Mouse (Mus musculus) heart, embryonic 11.5 days (tissue): ENCODE data around the gene Orai1. TPM values are rescaled to one million over a fixed set of nuclear protein-coding genes. Genes with fewer than 3 reads are reported as not detected.

ENCODE experiments used
- ATAC-seq: fragments of 200-750 bp; cut with Nextera tagmentation; replicated peaks from 2 replicates; pipeline ENCODE4 v1.8.0; 2017; ENCODE audit warnings: moderate library complexity; ENCODE audit not compliant: insufficient number of reproducible peaks, low FRiP score, low TSS enrichment
- H3K27ac ChIP-seq: fragments of 300-500 bp; sonication (generic); 2 replicates; pipeline ENCODE4 v1.5.1; 2014; ENCODE audit warnings: mild to moderate bottlenecking, low read depth, low read length
- H3K27me3 ChIP-seq: fragments of 300-500 bp; sonication (generic); 2 replicates; pipeline ENCODE4 v1.6.1; 2014; ENCODE audit warnings: mild to moderate bottlenecking, low read length, mixed read lengths; ENCODE audit not compliant: control insufficient read depth, insufficient read depth
- H3K36me3 ChIP-seq: fragments of 300-500 bp; sonication (generic); 2 replicates; pipeline ENCODE4 v1.6.1; 2014; ENCODE audit warnings: mild to moderate bottlenecking, low read length, moderate library complexity, mixed read lengths; ENCODE audit not compliant: control insufficient read depth, insufficient read depth
- H3K4me1 ChIP-seq: fragments of 300-500 bp; sonication (generic); 2 replicates; pipeline ENCODE4 v1.6.1; 2014; ENCODE audit warnings: low read length; ENCODE audit not compliant: control insufficient read depth, insufficient read depth
- H3K4me2 ChIP-seq: fragments of 300-500 bp; sonication (generic); 2 replicates; pipeline ENCODE4 v1.6.1; 2014; ENCODE audit warnings: mild to moderate bottlenecking, moderate library complexity
- H3K4me3 ChIP-seq: fragments of 300-500 bp; sonication (generic); 2 replicates; pipeline ENCODE4 v1.5.1; 2014; ENCODE audit warnings: low read depth, low read length
- H3K9ac ChIP-seq: fragments of 300-500 bp; sonication (generic); 2 replicates; pipeline ENCODE4 v1.6.1; 2014; ENCODE audit warnings: mild to moderate bottlenecking, low read depth, low read length, moderate library complexity
- H3K9me3 ChIP-seq: fragments of 300-500 bp; sonication (generic); replicated peaks from 2 replicates; pipeline ENCODE4 v1.6.1; 2016; ENCODE audit warnings: low read length; ENCODE audit not compliant: control insufficient read depth
- WGBS: fragments of 180-500 bp; shearing (Covaris S2); extraction: QIAGEN DNeasy Blood & Tissue Kit; methylation state at CpG from one replicate; pipeline ENCODE4 v1.1.7; 2014; ENCODE audit not compliant: insufficient replicate concordance; 5-methylcytosine and 5-hydroxymethylcytosine counted together
- polyA plus RNA-seq: library from polyadenylated mRNA; unstranded; fragments of >200 nt; fragmentation: Nextera tagmentation; extraction: Ambion mirVana; gene quantifications from 2 replicates; pipeline ENCODE4 v1.2.1, GENCODE M21; 2014

Gene Orai1
- polyA plus RNA-seq, 1 experiment from 2014 or later = 15.1 TPM

DNA sequence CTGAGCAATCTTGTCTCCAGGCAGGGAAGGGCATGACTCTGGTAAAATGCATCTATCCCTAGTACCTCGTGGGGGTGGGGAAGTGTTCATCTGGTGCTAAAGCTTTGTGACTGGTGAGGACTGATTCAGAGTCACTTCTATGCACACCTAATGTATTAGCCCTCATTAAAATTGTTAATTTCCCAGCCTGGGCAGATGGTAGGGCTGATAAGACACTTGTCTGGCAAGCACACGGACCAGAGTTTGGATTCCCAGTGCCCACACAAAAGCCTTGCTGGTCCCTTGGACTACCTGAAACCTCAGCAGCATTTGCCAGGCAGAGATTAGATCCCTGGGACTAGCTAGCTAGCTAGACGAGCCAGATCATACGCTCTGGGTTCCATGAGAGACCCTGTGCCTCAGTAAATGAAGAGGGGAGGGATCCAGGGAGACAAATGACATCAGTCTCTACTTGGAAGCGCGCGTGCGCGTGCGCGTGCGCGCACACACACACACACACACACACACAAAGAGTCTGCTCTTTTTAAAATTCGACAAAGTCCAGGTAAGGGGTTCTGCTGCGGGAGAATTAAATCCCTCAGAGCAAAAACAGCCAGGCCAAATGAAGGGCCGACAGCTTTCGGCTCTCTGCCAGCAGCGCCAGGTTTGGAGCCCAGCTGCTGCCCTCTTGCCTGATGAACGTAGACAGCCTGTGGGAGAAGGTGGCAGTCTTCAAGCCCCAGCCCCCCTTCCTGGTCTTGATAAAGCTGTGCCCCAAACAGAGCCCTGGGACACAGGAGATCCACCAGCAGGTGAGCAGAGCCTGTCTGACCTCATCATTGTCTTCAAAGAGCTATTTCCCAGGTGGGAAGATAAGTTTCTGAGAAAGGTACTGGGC is 8.9 kb upstream of the Orai1 start:
- 63% methylated on average over 19 of the region's 19 CpGs for WGBS
- Histone ChIP-seq H3K27ac (no peak overlapping the region), H3K4me1 (0 out of 2 replicates have a peak, but pooled peaks cover 4% of the 10 kb centered on the region), H3K36me3 (no peaks in the 10 kb centered on the region), H3K9me3 (no peaks in the 10 kb centered on the region), H3K4me3 (no peak overlapping the region), H3K9ac (peak overlapping the region; percentile 34; the same call in 1 of the 2 replicates), H3K4me2 (no peak overlapping the region), H3K27me3 (no peaks in the 10 kb centered on the region)
- ATAC-seq = no peak

DNA sequence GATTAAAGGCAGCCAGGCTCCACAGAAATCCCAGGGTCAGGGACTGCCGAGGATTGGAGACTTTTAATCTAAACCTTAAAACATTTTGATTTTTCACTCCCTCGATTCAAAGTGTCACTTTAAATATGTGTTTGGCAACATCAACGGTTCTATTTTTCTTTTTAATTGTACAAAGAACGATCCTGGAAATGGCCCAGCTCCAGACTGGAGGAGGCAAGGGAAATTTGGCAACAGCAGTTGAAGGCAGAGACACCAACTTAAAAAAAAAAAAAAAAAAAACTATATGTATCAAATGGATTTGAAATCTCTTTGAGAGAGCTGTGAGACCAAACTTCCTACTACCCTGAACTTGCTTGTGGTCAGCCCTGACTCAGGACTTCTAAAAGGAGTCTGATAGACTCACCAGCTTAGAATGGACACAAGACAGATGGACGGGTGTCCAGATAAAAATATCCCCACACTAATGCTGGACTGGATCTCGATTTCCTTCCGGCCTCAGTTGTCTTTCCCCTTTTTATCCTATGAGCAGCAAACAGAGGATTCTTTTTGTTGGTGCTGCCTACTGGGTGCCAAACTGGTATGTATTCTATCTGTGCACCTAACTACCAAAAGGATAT is 5.9 kb upstream of the Orai1 start:
- Histone ChIP-seq H3K4me2 (no peak overlapping the region), H3K9me3 (no peaks in the 10 kb centered on the region), H3K4me1 (0 out of 2 replicates have a peak, but pooled peaks cover 4% of the 10 kb centered on the region), H3K36me3 (no peaks in the 10 kb centered on the region), H3K27me3 (no peaks in the 10 kb centered on the region), H3K4me3 (no peak overlapping the region), H3K27ac (no peak overlapping the region), H3K9ac (no peak overlapping the region)
- WGBS = 72% methylated on average over 7 of the region's 7 CpGs
- ATAC-seq = no peak

GRCm38 (mm10) chr5:123009873-123010272 is 5.0 kb upstream of the Orai1 start:
- Histone ChIP-seq H3K9ac (no peak overlapping the region), H3K4me1 (peaks cover 7% of the 10 kb centered on the region; the same call in 1 of the 2 replicates), H3K4me3 (no peak overlapping the region), H3K27ac (no peak overlapping the region), H3K36me3 (no peaks in the 10 kb centered on the region), H3K4me2 (no peak overlapping the region), H3K27me3 (no peaks in the 10 kb centered on the region), H3K9me3 (no peaks in the 10 kb centered on the region)
- 56% methylated on average over 11 of the region's 11 CpGs for WGBS
- ATAC-seq = no peak

GRCm38 (mm10) chr5:123010806-123011205 is 4.1 kb upstream of the Orai1 start:
- no peak overlapping the region for H3K27ac ChIP-seq
- WGBS = 92% methylated on average over 6 of the region's 6 CpGs
- no peaks in the 10 kb centered on the region for H3K27me3 ChIP-seq
- H3K4me1 ChIP-seq = peaks cover 7% of the 10 kb centered on the region; the same call in 1 of the 2 replicates
- no peaks in the 10 kb centered on the region for H3K9me3 ChIP-seq
- H3K4me2 ChIP-seq = no peak overlapping the region
- no peak overlapping the region for H3K9ac ChIP-seq
- no peak overlapping the region for H3K4me3 ChIP-seq
- H3K36me3 ChIP-seq = no peaks in the 10 kb centered on the region
- no peak for ATAC-seq

DNA sequence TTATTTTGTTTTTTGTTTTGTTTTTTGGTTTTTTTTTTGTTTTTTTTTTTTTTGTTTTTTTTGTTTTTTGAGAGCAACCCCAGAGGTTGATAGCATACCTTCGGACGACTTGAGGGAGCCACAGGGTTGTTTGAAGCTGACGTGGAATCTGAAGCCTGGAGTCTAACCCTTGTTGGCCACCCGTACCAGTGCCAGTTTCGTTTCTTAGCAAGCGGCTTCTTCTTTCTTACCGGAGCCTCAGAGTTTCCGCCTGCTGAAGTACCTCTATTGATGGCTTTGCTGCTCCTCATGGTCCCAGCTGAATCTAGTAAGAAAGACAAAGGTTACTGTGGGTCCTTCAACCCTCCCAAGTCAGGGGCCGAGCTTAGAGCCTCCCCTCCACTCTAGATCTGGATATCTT is 3.2 kb upstream of the Orai1 start:
- Histone ChIP-seq H3K4me1 (peaks cover 11% of the 10 kb centered on the region), H3K9ac (no peak overlapping the region)
- 91% methylated on average over 9 of the region's 9 CpGs for WGBS

DNA sequence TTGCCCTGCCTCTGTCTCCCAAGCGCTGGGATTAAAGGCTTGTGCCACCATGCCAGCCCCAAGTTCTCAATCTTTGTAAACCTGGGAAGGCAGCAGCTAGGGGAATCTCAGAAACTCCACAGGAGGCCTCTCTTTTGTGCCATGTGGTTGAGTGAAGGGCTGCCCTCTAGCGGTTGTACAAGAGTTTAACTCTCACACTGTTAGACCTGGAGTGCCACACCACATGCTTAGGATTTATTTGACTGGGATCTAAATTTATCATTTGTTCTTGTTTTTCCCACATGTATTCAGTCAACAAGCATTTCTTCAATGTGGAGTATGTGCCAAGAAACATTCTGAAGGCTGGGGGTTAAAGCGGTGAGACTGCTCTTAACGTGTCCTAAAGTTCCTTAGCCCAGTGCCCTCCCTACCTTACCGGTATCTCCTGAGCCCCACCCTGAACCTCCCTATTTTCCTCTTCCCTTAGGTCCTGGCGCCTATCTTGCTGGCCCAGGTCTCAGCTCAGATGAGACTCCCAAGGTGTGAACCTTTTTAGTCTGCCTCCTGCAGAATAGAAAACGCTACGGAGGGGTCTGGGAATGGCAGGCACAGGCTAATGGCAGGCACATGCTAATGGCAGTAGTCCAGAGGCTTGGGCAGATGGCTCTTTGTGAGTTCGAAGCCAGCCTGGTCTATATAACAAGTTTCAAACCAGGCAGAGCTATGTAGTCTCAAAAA is 1.1 kb upstream of the Orai1 start:
- no peak overlapping the region for H3K4me3 ChIP-seq
- no peak overlapping the region for H3K4me2 ChIP-seq
- no peak for ATAC-seq
- 52% methylated on average over 9 of the region's 9 CpGs for WGBS
- no peaks in the 10 kb centered on the region for H3K36me3 ChIP-seq
- no peak overlapping the region for H3K9ac ChIP-seq
- H3K4me1 ChIP-seq = peaks cover 11% of the 10 kb centered on the region
- no peaks in the 10 kb centered on the region for H3K27me3 ChIP-seq
- H3K9me3 ChIP-seq = no peaks in the 10 kb centered on the region
- H3K27ac ChIP-seq = no peak overlapping the region

More for the DNA sequence above, 3.2 kb upstream of the Orai1 start:
- Histone ChIP-seq H3K4me3 (no peak overlapping the region), H3K27ac (no peak overlapping the region), H3K36me3 (no peaks in the 10 kb centered on the region), H3K27me3 (no peaks in the 10 kb centered on the region), H3K4me2 (no peak overlapping the region), H3K9me3 (no peaks in the 10 kb centered on the region)
- no peak for ATAC-seq

GRCm38 (mm10) chr5:123015915-123016314 is 1.0 kb downstream of the Orai1 start:
- 19% methylated on average over 8 of the region's 8 CpGs for WGBS
- peaks cover 23% of the 10 kb centered on the region for H3K4me1 ChIP-seq
- H3K4me2 ChIP-seq = peak overlapping the region; percentile 66
- peak overlapping the region; percentile 95 for H3K27ac ChIP-seq
- no peaks in the 10 kb centered on the region for H3K36me3 ChIP-seq
- peak overlapping the region; percentile 90 for H3K9ac ChIP-seq
- H3K27me3 ChIP-seq = no peaks in the 10 kb centered on the region
- ATAC-seq = no peak
- H3K4me3 ChIP-seq = peak overlapping the region; percentile 79
- H3K9me3 ChIP-seq = no peaks in the 10 kb centered on the region

GRCm38 (mm10) chr5:123017504-123017903 is 2.6 kb downstream of the Orai1 start:
- Histone ChIP-seq H3K9me3 (no peaks in the 10 kb centered on the region), H3K27ac (no peak overlapping the region), H3K4me1 (peaks cover 23% of the 10 kb centered on the region), H3K9ac (no peak overlapping the region), H3K4me2 (no peak overlapping the region), H3K4me3 (no peak overlapping the region), H3K27me3 (no peaks in the 10 kb centered on the region), H3K36me3 (no peaks in the 10 kb centered on the region)
- 66% methylated on average over 4 of the region's 4 CpGs for WGBS
- no peak for ATAC-seq
